Mouse (Mus musculus): ENCODE measurements around the gene Gm5767.

DNA sequence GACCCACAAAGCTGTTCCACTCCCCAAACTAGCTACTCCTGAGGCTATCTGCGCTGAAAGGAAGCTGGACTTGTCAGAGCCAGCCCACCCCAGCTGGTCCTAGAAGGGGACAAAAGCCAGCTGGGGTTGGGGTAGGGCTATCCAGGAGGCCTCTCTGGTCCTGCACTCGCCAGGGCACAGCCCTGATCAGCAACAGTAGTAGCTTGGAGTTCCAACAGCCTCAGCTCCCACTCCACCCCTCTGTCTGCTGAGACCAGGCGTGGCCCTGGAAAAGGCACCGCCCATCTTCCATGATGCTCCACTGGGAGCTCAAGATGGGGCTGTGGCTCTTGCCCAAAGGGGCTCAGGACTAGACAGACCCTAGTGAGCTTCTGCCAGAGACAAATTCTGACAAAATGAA, 12.8 kb upstream of the Gm5767 start:
- no peak for TF ChIP-seq POLR2A (IDR thresholded peaks at IDR 0.05; ENCODE audit: extremely low read depth, insufficient read depth, low read length)
- TF ChIP-seq CTCF (IDR thresholded peaks at IDR 0.05; ENCODE audit: low read depth, low read length), result no peak
